Mouse (Mus musculus) lung, embryonic 16.5 days (tissue): ENCODE data around the gene Macc1. TPM values are rescaled to one million over a fixed set of nuclear protein-coding genes. Genes with fewer than 3 reads are reported as not detected.

Source experiments
- ATAC-seq: fragments of 200-750 bp; cut with Nextera tagmentation; 2 replicates; pipeline ENCODE4 v1.8.0; 2017; ENCODE audit warnings: low read depth, mild to moderate bottlenecking, moderate library complexity
- H3K27ac ChIP-seq: fragments of 300-500 bp; sonication (generic); 2 replicates; pipeline ENCODE4 v1.5.1; 2014; ENCODE audit warnings: mild to moderate bottlenecking, control low read depth, low read length
- H3K27me3 ChIP-seq: fragments of 300-500 bp; sonication (generic); 2 replicates; pipeline ENCODE4 v1.6.1; 2014; ENCODE audit warnings: low read depth, low read length, mixed read lengths; ENCODE audit not compliant: control insufficient read depth, insufficient read depth
- H3K36me3 ChIP-seq: fragments of 300-500 bp; sonication (generic); 2 replicates; pipeline ENCODE4 v1.6.1; 2014; ENCODE audit warnings: low read length; ENCODE audit not compliant: control insufficient read depth, insufficient read depth
- H3K4me1 ChIP-seq: fragments of 300-500 bp; sonication (generic); replicated peaks from 2 replicates; pipeline ENCODE4 v1.6.1; 2014; ENCODE audit warnings: low read length, mixed read lengths; ENCODE audit not compliant: control insufficient read depth, insufficient read depth
- H3K4me2 ChIP-seq: fragments of 300-500 bp; sonication (generic); 2 replicates; pipeline ENCODE4 v1.6.1; 2014; ENCODE audit warnings: low read depth, low read length, control low read depth
- H3K4me3 ChIP-seq: fragments of 300-500 bp; sonication (generic); 2 replicates; pipeline ENCODE4 v1.5.1; 2014; ENCODE audit warnings: mild to moderate bottlenecking, low read length, control low read depth
- H3K9ac ChIP-seq: fragments of 300-500 bp; sonication (generic); 2 replicates; pipeline ENCODE4 v1.6.1; 2014; ENCODE audit warnings: low read length, control low read depth
- H3K9me3 ChIP-seq: fragments of 300-500 bp; sonication (generic); 2 replicates; pipeline ENCODE4 v1.6.1; 2016; ENCODE audit warnings: low read length; ENCODE audit not compliant: control insufficient read depth
- WGBS: fragments of 180-500 bp; shearing (Covaris S2); extraction: QIAGEN DNeasy Blood & Tissue Kit; methylation state at CpG from one replicate; pipeline ENCODE4 v1.1.7; 2014; 5-methylcytosine and 5-hydroxymethylcytosine counted together
- polyA plus RNA-seq: library from polyadenylated mRNA; unstranded; fragments of >200 nt; fragmentation: Nextera tagmentation; extraction: Ambion mirVana; gene quantifications from 2 replicates; pipeline ENCODE4 v1.2.1, GENCODE M21; 2015

Gene Macc1
- polyA plus RNA-seq, 1 experiment from 2014 or later: 1.0 TPM

DNA sequence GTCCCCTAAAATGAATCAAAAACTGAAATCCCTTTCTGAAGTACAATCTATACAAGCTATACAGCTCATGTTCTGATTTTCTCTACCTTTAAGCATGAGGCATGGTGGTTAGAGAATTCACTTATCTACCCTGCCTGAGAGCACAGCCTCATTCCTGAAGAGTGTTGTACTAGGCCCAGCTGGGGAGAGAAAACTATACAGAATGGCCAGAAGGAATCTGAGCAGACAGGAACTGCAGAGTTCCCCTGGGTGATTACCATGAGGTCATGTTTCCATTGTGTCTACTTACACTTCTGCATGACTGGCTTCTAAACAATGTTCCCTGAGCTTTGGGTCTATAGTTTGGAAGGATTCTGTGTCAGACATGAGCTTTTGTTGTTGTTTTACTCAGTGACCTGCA lies 62.8 kb downstream of the Macc1 start:
- Histone ChIP-seq H3K9me3 (no peaks in the 10 kb centered on the region), H3K4me2 (no peak overlapping the region), H3K9ac (no peak overlapping the region), H3K36me3 (no peaks in the 10 kb centered on the region), H3K27me3 (peaks cover 4% of the 10 kb centered on the region; the same call in 1 of the 2 replicates), H3K4me3 (no peak overlapping the region), H3K4me1 (no peaks in the 10 kb centered on the region), H3K27ac (no peak overlapping the region)
- ATAC-seq: no peak

DNA sequence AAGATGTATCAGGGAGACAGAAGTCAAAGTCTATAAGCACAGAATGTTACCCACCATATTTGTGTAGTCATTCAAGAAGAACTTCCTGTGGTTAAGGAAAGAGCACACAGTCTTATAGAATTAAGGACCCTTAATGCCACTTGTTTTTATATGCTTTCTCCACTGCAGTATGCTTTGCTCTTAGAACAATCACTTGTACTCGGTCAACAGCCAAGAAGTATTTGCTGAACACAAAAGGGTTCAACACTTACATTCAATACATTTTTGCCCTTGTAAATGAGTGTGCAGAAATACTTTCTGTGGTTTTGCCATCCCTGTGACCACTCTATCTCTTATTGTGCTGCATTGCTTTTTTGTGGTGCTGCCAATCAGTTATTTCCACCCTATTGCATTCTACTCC lies 67.8 kb downstream of the Macc1 start:
- no peak overlapping the region for H3K4me2 ChIP-seq
- no peak overlapping the region for H3K9ac ChIP-seq
- WGBS: 59% methylated on average over 1 of the region's 1 CpGs
- no peak overlapping the region for H3K27ac ChIP-seq
- peaks cover 6% of the 10 kb centered on the region for H3K27me3 ChIP-seq
- H3K4me3 ChIP-seq: no peak overlapping the region
- H3K36me3 ChIP-seq: no peaks in the 10 kb centered on the region
- H3K4me1 ChIP-seq: no peaks in the 10 kb centered on the region
- peak; percentile 88 for ATAC-seq
- no peaks in the 10 kb centered on the region for H3K9me3 ChIP-seq

DNA sequence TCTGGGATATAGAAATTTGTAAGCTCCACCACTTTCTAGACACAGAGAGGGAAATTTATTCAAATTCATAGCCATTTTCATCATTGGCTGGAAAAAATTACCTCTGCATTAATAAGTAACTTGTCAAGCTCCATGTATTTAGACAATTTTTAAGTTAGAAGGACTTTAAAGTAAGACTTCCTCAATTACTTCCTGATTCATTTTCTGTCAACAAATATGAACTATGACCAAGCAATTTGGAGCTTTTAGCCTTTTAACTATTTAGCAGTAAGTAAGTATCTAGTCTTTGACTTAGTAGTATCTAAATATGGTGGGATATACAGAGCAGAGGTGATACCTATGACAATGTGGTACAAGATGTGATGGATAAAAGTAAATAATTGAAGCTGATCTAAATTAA lies 72.2 kb downstream of the Macc1 start:
- no peaks in the 10 kb centered on the region for H3K4me1 ChIP-seq

DNA sequence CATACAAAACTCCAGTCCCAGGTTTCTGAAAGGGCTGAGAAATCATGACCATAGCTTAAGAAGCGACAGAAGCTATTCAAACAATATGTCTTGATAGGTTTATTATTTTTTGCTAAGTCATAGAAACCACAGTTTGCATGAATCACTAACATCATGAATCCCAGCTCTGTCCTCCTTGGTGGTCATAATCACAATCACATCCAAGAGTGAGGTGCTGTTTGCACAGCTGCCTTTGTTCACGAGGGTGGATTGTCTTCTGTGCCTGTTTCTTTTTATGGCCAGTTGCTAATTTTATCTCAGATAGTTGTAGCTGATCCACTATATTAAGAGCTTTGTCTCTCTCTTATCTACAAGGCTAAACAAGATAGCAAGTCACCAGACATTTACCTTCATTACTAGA lies 72.6 kb downstream of the Macc1 start:
- no peak overlapping the region for H3K27ac ChIP-seq
- WGBS: 54% methylated on average over 2 of the region's 2 CpGs
- no peaks in the 10 kb centered on the region for H3K9me3 ChIP-seq
- H3K9ac ChIP-seq: no peak overlapping the region
- H3K27me3 ChIP-seq: peaks cover 2% of the 10 kb centered on the region; the same call in 1 of the 2 replicates
- no peak overlapping the region for H3K4me2 ChIP-seq
- no peak for ATAC-seq
- no peaks in the 10 kb centered on the region for H3K4me1 ChIP-seq
- H3K4me3 ChIP-seq: no peak overlapping the region
- H3K36me3 ChIP-seq: no peaks in the 10 kb centered on the region

More for the DNA sequence above, 72.2 kb downstream of the Macc1 start:
- Histone ChIP-seq H3K27me3 (peaks cover 2% of the 10 kb centered on the region; the same call in 1 of the 2 replicates), H3K36me3 (no peaks in the 10 kb centered on the region), H3K4me3 (no peak overlapping the region), H3K9ac (no peak overlapping the region), H3K9me3 (no peaks in the 10 kb centered on the region), H3K4me2 (no peak overlapping the region), H3K27ac (no peak overlapping the region)
- ATAC-seq: no peak

DNA sequence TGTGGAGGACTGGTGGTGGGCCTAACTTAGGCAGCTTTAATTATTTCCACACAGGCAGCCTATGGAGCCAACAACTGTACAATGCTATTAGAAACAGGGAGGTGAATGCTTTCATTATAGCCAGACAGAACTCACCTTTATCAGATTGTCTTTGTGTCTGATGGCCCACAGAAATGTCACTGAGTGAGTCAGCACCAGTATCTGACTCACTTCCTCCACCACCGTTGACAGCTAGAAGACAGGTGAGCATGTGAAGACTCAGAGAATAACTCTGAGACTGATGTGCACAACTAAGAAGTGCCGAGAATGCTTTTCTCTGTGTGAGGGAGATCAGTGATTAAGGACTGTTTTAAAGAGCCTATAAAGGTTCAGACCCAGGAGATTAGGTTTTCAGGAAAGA lies 73.9 kb downstream of the Macc1 start:
- WGBS: 71% methylated on average over 2 of the region's 2 CpGs
- no peak overlapping the region for H3K9ac ChIP-seq
- H3K4me2 ChIP-seq: no peak overlapping the region
- no peaks in the 10 kb centered on the region for H3K36me3 ChIP-seq
- H3K27ac ChIP-seq: no peak overlapping the region
- no peaks in the 10 kb centered on the region for H3K9me3 ChIP-seq
- H3K4me1 ChIP-seq: no peaks in the 10 kb centered on the region
- no peak for ATAC-seq
- H3K4me3 ChIP-seq: no peak overlapping the region
- peaks cover 2% of the 10 kb centered on the region; the same call in 1 of the 2 replicates for H3K27me3 ChIP-seq

DNA sequence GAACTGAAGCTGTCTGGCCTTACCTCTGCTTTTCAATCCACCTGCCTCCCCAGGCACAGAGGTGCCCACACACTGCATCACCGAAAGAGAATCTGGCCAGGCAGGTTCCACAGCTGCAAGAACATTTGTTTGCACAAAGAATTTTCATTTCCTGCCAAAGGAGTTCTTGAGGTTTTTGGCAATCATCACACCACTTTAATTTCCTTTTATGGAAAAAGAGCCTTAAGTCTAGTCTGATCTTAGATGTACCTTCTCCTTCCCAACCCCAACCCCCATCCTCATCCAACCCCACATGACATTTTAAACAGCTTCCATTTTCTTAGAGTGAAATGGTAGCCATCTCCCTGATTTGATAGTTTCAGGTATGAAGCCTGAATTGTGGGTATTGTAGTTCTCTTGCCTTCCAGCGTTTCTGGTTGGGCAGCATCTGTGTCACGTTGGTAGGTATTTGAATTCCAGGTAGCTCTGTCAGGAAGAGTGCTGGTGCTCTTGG lies 76.2 kb downstream of the Macc1 start:
- ATAC-seq: peak; percentile 97
- no peaks in the 10 kb centered on the region for H3K36me3 ChIP-seq
- no peak overlapping the region for H3K4me3 ChIP-seq
- H3K4me1 ChIP-seq: no peaks in the 10 kb centered on the region
- peaks cover 2% of the 10 kb centered on the region; the same call in 1 of the 2 replicates for H3K27me3 ChIP-seq
- peak overlapping the region; percentile 3; the same call in 1 of the 2 replicates for H3K27ac ChIP-seq
- no peak overlapping the region for H3K9ac ChIP-seq
- 0 out of 2 replicates have a peak overlapping the region, but pooled peaks have one; percentile 20 for H3K4me2 ChIP-seq
- 30% methylated on average over 3 of the region's 3 CpGs for WGBS
- H3K9me3 ChIP-seq: no peaks in the 10 kb centered on the region

DNA sequence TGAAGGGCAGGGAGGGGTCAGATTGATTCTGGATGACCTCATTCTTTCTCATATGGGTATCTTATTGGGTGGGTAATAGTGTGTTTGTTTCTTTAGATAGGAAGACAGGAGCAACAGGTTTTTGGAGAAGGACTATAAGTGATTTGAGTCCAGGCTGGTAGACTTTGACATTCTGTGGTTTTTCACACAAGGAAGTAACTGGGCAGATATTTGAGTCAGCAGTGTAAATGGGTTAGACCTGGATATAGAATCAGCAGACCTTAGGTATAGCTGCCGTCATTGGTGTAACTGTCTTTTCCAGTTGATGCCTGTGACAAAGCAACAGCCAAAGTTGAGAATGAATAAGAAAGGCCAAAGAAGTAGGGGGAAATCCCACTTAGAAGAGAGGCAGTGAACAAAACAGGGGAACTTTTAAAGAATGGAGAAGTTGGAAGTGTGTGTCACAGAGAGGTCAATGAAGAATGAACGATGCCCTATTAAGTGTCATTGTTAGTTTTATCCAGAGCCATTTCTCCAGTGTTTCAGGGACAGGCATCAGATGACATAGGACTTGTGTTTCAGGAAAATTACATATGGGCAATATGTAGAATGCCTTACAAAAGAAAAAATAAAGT lies 84.1 kb downstream of the Macc1 start:
- Histone ChIP-seq H3K36me3 (no peaks in the 10 kb centered on the region), H3K9ac (no peak overlapping the region), H3K4me3 (no peak overlapping the region), H3K9me3 (no peaks in the 10 kb centered on the region), H3K27ac (no peak overlapping the region), H3K4me2 (no peak overlapping the region), H3K4me1 (no peaks in the 10 kb centered on the region; the same call in 1 of the 2 replicates), H3K27me3 (no peaks in the 10 kb centered on the region)
- ATAC-seq: no peak
- 85% methylated on average over 2 of the region's 2 CpGs for WGBS

DNA sequence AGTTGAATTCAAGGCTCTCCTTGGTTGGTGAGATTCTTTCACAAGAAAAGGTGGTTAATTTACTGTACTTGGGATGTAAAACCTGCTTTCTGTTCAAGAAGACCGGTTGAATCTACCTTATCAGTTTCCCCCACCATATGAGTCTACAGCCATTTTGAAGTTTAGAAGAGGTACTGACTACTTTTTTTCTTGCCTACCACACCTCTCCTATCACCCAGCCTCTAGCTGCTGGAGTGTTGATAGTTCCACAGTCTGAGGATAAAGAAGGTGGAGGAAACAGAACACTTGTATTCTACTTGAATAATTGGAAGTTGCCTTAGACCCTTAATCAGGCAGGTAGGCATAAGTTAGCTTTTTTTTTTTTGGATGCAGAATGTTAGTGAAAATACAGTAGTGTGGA lies 88.2 kb downstream of the Macc1 start:
- Histone ChIP-seq H3K36me3 (no peaks in the 10 kb centered on the region), H3K9me3 (no peaks in the 10 kb centered on the region), H3K27ac (no peak overlapping the region), H3K4me3 (no peak overlapping the region), H3K4me2 (no peak overlapping the region), H3K27me3 (no peaks in the 10 kb centered on the region), H3K4me1 (no peaks in the 10 kb centered on the region; the same call in 1 of the 2 replicates), H3K9ac (no peak overlapping the region)
- no peak for ATAC-seq
- 81% methylated on average over 1 of the region's 1 CpGs for WGBS

DNA sequence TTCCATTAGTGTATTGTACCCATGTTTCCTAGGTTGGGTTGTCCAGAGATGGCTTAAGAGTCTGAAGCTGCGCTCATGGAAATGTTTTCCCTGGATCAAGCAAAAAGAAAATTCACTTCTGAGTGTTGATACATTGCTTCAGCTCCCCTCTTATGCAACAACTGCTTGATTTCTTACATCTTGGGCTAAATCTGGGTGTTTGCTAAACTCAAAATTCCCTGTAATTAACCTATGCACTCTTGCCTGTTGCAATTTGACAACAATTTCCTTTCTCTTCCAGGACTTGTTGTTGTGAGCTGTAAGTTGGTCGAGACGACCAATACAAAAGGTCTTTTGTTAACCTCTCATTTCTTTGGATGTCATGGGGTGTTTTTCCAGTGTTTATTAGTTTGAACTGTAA lies 88.7 kb downstream of the Macc1 start:
- Histone ChIP-seq H3K9ac (no peak overlapping the region), H3K4me3 (no peak overlapping the region), H3K9me3 (no peaks in the 10 kb centered on the region), H3K4me2 (no peak overlapping the region), H3K36me3 (no peaks in the 10 kb centered on the region), H3K27ac (no peak overlapping the region), H3K27me3 (no peaks in the 10 kb centered on the region), H3K4me1 (no peaks in the 10 kb centered on the region; the same call in 1 of the 2 replicates)
- 56% methylated on average over 3 of the region's 3 CpGs for WGBS
- ATAC-seq: no peak
